Mouse (Mus musculus): ENCODE results near the gene Zfpm1.

GRCm38 (mm10) chr8:122288344-122288743 lies 6.4 kb downstream of the Zfpm1 start:
- TF ChIP-seq POLR2A (IDR thresholded peaks at IDR 0.05; ENCODE audit: control insufficient read depth, low read depth, low read length) (no peak), CTCF (IDR thresholded peaks at IDR 0.05; ENCODE audit: control insufficient read depth, insufficient read depth, insufficient replicate concordance, low read depth, low read length) (no peak)

All from testis, adult 2 months (tissue).